Mouse (Mus musculus): ENCODE data around the gene Zfp518b. TPM values are rescaled to one million over a fixed set of nuclear protein-coding genes. Genes with fewer than 3 reads are reported as not detected.

The Zfp518b gene
- polyA plus RNA-seq (2012), result 0.01 TPM in 1 of 2 replicates, not detected in the other

DNA sequence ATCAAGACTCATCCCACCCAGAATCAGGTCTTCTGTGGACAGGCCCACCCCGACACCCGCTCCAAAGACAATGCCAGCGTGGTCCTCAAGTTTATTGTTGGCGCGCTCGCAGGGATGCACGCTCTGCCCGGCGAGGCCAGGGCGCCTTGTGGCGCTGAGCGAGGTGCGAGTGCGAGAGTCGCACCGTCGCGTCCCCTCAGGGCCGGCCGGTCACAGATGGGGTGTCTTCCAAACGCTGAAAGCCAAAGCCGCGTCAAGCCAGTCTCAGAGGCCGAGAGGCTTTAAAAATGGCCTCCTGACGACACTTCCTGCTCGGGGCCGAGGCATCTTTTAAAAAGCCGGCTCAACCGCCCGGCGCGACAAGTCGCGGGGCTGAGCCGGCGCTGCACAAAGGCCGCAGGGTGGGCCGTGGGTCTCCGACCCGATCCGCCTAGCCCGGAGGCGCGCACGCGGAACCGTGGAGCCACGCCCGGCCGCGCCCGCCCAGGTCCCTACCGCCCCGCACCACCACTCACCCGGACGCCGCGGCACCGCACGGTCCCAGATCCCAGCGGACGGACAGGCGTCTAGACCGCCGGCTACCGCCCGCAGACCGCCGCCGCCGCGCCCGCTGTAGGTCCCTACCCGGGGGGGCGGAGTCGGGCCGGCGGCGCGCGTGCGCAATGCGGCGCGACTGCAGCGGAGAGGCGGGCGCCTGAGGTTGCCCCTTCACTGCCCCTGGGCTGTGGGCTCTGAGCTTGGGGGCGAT is at the start of gene Zfp518b:
Gene Zfp518b (minus strand): TSS at position 663 of the 748 bp plus-strand sequence.
- H3K4me1 ChIP-seq (ENCODE audit: control insufficient read depth), result peaks cover 7% of the 10 kb centered on the region
- TF ChIP-seq TAL1 (IDR thresholded peaks at IDR 0.05; ENCODE audit: low read length) (no peak), GATA1 (IDR thresholded peaks at IDR 0.05; ENCODE audit: low read length) (no peak)
- peak within 1 kb of the TSS; percentile 64 for H3K4me3 ChIP-seq (replicated peaks)
- H3K36me3 ChIP-seq (ENCODE audit: control insufficient read depth), result peaks cover 2% of the 10 kb centered on the region
- H3K9me3 ChIP-seq (ENCODE audit: control insufficient read depth, low read length), result no peaks in the 10 kb centered on the region
- H3K27me3 ChIP-seq (ENCODE audit: control insufficient read depth), result peaks cover 13% of the 10 kb centered on the region

DNA sequence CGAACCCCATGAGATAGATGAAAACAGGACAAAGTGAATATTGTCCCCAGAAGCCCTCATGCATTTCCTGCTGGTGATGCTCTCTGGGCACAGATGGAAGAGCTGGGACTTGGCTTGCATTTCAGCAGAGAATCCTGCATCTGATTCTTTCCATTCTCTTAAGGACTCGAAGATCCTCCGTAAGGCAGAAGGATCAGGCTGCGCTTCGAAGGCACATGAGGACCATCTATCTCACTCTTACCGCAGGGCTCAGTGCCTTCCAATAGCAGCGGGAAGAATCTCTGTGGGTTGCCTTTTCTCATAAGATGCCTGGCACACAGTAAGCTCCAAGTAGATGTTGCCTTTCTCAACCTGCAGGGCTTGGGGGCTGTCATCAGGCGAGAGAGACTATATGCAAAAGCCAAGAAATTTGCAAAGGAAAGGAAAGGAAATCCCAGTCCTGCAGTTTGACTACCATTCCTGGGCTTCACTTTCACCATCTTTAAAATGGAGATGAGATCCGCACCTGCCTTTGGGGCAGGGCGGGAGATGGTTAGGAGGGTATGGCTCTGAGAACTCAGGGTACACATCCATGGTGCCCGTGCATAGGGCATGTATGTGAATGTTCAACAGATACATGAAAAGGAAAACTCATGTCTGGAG is 24.4 kb upstream of the Zfp518b start:
- no peaks in the 10 kb centered on the region for H3K27me3 ChIP-seq (ENCODE audit: control insufficient read depth)
- H3K36me3 ChIP-seq (ENCODE audit: control insufficient read depth), result no peaks in the 10 kb centered on the region
- no peaks in the 10 kb centered on the region for H3K9me3 ChIP-seq (ENCODE audit: control insufficient read depth, low read length)
- H3K4me1 ChIP-seq (ENCODE audit: control insufficient read depth), result no peaks in the 10 kb centered on the region
- TF ChIP-seq TAL1 (IDR thresholded peaks at IDR 0.05; ENCODE audit: low read length) (no peak), GATA1 (IDR thresholded peaks at IDR 0.05; ENCODE audit: low read length) (no peak)
- H3K4me3 ChIP-seq (replicated peaks), result no peak overlapping the region

DNA sequence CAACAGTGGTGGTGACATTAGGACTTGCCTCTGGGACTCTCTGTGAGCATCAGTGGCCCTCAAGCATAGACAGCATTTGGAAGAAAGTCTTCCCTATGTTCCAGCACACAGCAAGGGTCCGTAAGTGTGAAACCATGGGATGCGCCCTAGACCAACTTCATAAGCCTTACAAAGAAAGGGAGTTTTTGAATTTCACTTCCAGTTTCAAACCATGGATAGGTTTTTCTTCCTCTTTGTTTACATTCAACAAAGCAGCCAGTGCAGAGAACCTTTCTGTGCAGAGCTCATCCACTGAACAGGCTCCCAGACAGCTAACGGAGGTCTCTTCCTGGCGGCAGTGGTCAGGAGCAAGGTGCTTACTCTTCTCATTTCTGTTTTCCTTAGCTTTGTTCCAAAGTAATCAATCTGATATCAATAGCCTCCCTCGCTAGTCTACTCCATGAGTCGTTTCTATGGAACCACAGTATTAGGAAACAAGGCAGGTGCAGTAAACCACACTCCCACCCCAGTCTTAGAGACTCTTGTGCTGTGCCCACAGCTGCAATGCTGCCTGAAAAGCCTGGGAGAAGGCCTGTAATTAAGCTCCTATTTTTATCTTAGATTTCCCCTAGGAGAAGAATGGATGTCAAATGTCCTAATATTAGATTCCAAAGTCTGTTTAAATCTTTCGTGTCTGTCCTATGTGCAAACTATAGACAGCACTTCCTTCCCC is 22.9 kb upstream of the Zfp518b start:
- H3K9me3 ChIP-seq (ENCODE audit: control insufficient read depth, low read length), result no peaks in the 10 kb centered on the region
- H3K4me3 ChIP-seq (replicated peaks), result no peak overlapping the region
- no peaks in the 10 kb centered on the region for H3K27me3 ChIP-seq (ENCODE audit: control insufficient read depth)
- H3K36me3 ChIP-seq (ENCODE audit: control insufficient read depth), result no peaks in the 10 kb centered on the region
- no peaks in the 10 kb centered on the region for H3K4me1 ChIP-seq (ENCODE audit: control insufficient read depth)
- TF ChIP-seq TAL1 (IDR thresholded peaks at IDR 0.05; ENCODE audit: low read length) (no peak), GATA1 (IDR thresholded peaks at IDR 0.05; ENCODE audit: low read length) (no peak)

DNA sequence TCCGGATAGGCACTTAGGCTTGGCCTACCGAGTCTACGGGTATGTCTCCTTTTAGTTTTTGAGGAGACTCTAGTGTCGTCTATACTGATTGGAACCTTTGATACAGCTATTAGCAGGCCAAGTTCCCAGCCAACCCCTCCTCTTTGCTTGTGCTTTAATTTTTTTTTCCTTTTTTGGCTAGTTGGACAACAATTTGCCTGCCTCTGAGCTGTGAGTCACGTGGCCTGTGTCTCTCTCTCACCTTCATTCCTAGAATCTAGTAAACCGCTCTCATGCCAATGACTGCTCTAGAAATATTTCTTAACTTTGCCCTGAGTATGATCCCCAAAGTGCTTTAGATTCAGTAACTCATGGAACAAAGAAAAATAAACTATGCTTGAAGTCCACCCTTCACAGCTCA is 18.3 kb upstream of the Zfp518b start:
- Histone ChIP-seq H3K27me3 (ENCODE audit: control insufficient read depth) (no peaks in the 10 kb centered on the region), H3K9me3 (ENCODE audit: control insufficient read depth, low read length) (no peaks in the 10 kb centered on the region), H3K36me3 (ENCODE audit: control insufficient read depth) (no peaks in the 10 kb centered on the region), H3K4me3 (replicated peaks) (no peak overlapping the region), H3K4me1 (ENCODE audit: control insufficient read depth) (no peaks in the 10 kb centered on the region)
- no peak for TF ChIP-seq TAL1 (IDR thresholded peaks at IDR 0.05; ENCODE audit: low read length)
- TF ChIP-seq GATA1 (IDR thresholded peaks at IDR 0.05; ENCODE audit: low read length), result no peak

DNA sequence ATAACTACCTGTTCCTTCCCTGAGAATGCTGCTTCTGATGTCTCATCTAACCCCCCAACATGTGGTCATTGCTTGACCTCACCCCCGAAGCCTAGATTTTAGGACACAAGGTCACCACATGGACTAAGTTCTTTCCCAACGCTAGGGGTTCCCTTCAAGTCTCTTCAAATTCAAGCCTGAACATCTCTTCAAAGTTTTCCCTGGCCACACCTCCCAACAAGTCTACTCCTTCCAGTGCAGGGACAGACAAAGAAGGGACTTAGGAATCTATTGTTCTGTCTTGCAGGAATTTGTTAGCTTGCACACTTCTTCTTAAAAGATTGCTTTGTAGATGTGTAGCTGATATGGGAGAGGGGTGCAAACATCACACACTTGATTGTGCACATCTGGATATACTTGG is 17.5 kb upstream of the Zfp518b start:
- Histone ChIP-seq H3K9me3 (ENCODE audit: control insufficient read depth, low read length) (no peaks in the 10 kb centered on the region), H3K4me3 (replicated peaks) (no peak overlapping the region), H3K4me1 (ENCODE audit: control insufficient read depth) (no peaks in the 10 kb centered on the region), H3K27me3 (ENCODE audit: control insufficient read depth) (no peaks in the 10 kb centered on the region), H3K36me3 (ENCODE audit: control insufficient read depth) (no peaks in the 10 kb centered on the region)
- TF ChIP-seq TAL1 (IDR thresholded peaks at IDR 0.05; ENCODE audit: low read length), result no peak

DNA sequence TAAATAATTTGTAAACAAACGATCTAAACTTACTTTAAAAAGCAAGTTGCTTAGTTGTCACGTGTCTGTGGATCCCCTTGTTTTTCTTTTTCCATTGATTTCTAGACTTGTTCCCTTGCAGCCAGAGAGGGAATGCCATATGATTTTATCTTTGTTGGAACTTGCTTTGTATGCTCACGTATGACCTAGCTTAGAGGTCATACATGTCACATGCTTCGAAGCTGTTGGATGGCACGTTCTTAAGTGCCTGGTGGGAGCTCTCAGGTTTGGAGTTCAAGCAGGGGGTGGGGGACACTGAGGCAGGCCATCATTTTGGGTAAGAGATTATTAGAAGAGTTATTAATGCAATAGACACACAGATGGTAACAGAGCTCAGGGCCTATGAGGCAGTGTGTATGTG is 13.8 kb upstream of the Zfp518b start:
- H3K27me3 ChIP-seq (ENCODE audit: control insufficient read depth), result no peaks in the 10 kb centered on the region
- no peak overlapping the region for H3K4me3 ChIP-seq (replicated peaks)
- no peaks in the 10 kb centered on the region for H3K9me3 ChIP-seq (ENCODE audit: control insufficient read depth, low read length)
- H3K36me3 ChIP-seq (ENCODE audit: control insufficient read depth), result no peaks in the 10 kb centered on the region
- no peak for TF ChIP-seq GATA1 (IDR thresholded peaks at IDR 0.05; ENCODE audit: low read length)
- no peak for TF ChIP-seq TAL1 (IDR thresholded peaks at IDR 0.05; ENCODE audit: low read length)
- H3K4me1 ChIP-seq (ENCODE audit: control insufficient read depth), result no peaks in the 10 kb centered on the region

DNA sequence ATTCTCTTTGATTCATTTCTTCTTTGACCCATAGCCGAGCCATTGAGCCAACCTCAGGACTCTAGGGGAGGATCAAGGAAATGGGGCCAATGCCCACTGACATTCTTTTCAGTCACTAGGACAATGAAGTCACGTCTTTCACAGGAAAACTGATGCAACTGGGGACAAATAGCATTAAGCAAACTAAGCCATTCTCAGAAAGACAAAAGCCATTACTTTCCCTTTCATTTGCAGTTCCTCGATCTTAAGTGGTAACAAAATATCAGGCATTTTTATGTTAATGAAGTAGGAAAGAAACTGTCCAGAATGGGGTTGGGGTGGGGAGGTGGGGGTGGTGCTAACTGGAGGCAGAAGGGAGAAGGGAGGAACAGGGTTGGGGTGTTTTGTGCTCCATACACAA is 13.4 kb upstream of the Zfp518b start:
- no peaks in the 10 kb centered on the region for H3K36me3 ChIP-seq (ENCODE audit: control insufficient read depth)
- H3K27me3 ChIP-seq (ENCODE audit: control insufficient read depth), result no peaks in the 10 kb centered on the region
- TF ChIP-seq TAL1 (IDR thresholded peaks at IDR 0.05; ENCODE audit: low read length) (no peak), GATA1 (IDR thresholded peaks at IDR 0.05; ENCODE audit: low read length) (no peak)
- no peaks in the 10 kb centered on the region for H3K4me1 ChIP-seq (ENCODE audit: control insufficient read depth)
- H3K4me3 ChIP-seq (replicated peaks), result no peak overlapping the region
- H3K9me3 ChIP-seq (ENCODE audit: control insufficient read depth, low read length), result no peaks in the 10 kb centered on the region

DNA sequence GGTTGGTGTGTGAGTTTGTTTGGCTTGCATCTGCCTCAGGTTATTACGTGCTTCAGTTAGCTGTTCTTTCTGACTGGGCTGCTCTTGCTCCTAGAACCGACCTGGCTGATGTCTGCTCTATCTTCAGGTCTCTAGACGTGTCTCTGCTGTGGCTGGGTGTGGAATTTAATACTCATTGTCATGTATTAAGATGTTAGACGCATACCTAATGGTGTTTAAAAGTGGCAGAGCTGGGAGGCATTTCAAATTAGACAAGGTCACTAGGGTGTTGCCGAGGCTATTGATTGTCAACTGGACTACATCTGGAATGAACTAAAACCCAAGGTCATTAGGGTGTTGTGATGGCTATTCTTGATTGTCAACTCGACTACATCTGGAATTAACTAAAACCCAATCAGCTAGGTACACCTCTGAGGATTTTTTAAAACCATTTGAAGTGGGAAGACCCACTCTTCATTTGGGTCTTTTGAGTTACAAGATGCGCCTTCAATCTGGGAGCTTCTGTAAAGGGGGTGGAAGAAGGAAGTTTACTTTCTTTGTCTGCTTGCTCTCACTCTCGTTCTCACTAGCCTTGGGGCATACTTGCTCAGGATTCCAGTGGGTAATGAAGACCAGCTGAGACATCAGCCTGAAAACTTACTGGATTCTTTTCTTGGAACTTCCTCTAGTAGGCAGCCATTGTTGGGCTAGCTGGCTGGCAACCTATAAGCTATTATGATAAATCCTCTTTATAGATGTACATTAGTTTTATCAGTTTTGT is 12.2 kb upstream of the Zfp518b start:
- H3K4me3 ChIP-seq (replicated peaks), result no peak overlapping the region
- H3K36me3 ChIP-seq (ENCODE audit: control insufficient read depth), result no peaks in the 10 kb centered on the region
- no peaks in the 10 kb centered on the region for H3K27me3 ChIP-seq (ENCODE audit: control insufficient read depth)
- no peaks in the 10 kb centered on the region for H3K9me3 ChIP-seq (ENCODE audit: control insufficient read depth, low read length)
- no peaks in the 10 kb centered on the region for H3K4me1 ChIP-seq (ENCODE audit: control insufficient read depth)
- TF ChIP-seq TAL1 (IDR thresholded peaks at IDR 0.05; ENCODE audit: low read length) (no peak), GATA1 (IDR thresholded peaks at IDR 0.05; ENCODE audit: low read length) (no peak)

DNA sequence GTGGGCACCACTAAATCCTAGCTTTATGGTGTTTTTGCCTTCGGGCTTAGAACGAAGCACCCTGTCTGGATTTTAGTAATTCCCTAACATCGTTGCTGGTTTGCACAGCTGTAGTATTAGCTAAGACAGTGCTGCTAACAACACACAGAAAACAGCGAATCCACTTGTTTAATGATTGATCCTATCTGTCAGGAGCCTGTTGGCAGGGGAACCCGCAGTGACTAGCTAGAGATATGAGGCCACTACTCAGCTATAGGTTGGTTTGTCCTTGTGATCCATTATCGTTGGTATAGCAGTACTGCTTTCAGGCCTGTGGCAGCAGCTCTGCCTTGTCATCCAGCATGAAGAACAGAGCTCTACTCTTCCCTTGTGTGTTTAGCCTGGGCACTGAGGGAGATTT is 8.2 kb upstream of the Zfp518b start:
- H3K4me3 ChIP-seq (replicated peaks), result no peak overlapping the region
- H3K27me3 ChIP-seq (ENCODE audit: control insufficient read depth), result no peaks in the 10 kb centered on the region
- no peaks in the 10 kb centered on the region for H3K9me3 ChIP-seq (ENCODE audit: control insufficient read depth, low read length)
- H3K36me3 ChIP-seq (ENCODE audit: control insufficient read depth), result no peaks in the 10 kb centered on the region
- H3K4me1 ChIP-seq (ENCODE audit: control insufficient read depth), result no peaks in the 10 kb centered on the region
- TF ChIP-seq TAL1 (IDR thresholded peaks at IDR 0.05; ENCODE audit: low read length), result no peak
- no peak for TF ChIP-seq GATA1 (IDR thresholded peaks at IDR 0.05; ENCODE audit: low read length)

Data from erythroblast, embryonic 14.5 days (primary cell).